Mouse (Mus musculus) neural tube, embryonic 14.5 days (tissue): ENCODE measurements around the gene Nfib. TPM values are rescaled to one million over a fixed set of nuclear protein-coding genes. Genes with fewer than 3 reads are reported as not detected.

ENCODE experiments used
- ATAC-seq: fragments of 200-750 bp; cut with Nextera tagmentation; 2 replicates; pipeline ENCODE4 v1.8.0; 2017; ENCODE audit warnings: low read depth, mild to moderate bottlenecking, moderate TSS enrichment, moderate library complexity
- H3K27ac ChIP-seq: fragments of 300-500 bp; sonication (generic); 2 replicates; pipeline ENCODE4 v1.5.1; 2014; ENCODE audit warnings: low read depth, mild to moderate bottlenecking, control low read depth, low read length, moderate library complexity, mixed read lengths
- H3K27me3 ChIP-seq: fragments of 300-500 bp; sonication (generic); 2 replicates; pipeline ENCODE4 v1.6.1; 2014; ENCODE audit warnings: low read length; ENCODE audit not compliant: control insufficient read depth, insufficient read depth
- H3K36me3 ChIP-seq: fragments of 300-500 bp; sonication (generic); 2 replicates; pipeline ENCODE4 v1.6.1; 2014; ENCODE audit warnings: low read length, mixed read lengths; ENCODE audit not compliant: control insufficient read depth, insufficient read depth
- H3K4me1 ChIP-seq: fragments of 300-500 bp; sonication (generic); 2 replicates; pipeline ENCODE4 v1.6.1; 2014; ENCODE audit warnings: low read length; ENCODE audit not compliant: control insufficient read depth, insufficient read depth
- H3K4me2 ChIP-seq: fragments of 300-500 bp; sonication (generic); 2 replicates; pipeline ENCODE4 v1.6.1; 2014; ENCODE audit warnings: mild to moderate bottlenecking, low read depth, low read length, control low read depth
- H3K4me3 ChIP-seq: fragments of 300-500 bp; sonication (generic); 2 replicates; pipeline ENCODE4 v1.5.1; 2014; ENCODE audit warnings: low read depth, low read length, control low read depth, mixed read lengths
- H3K9ac ChIP-seq: fragments of 300-500 bp; sonication (generic); replicated peaks from 2 replicates; pipeline ENCODE4 v1.6.1; 2014; ENCODE audit warnings: low read depth, mild to moderate bottlenecking, control low read depth, low read length, mixed read lengths
- H3K9me3 ChIP-seq: fragments of 300-500 bp; sonication (generic); 2 replicates; pipeline ENCODE4 v1.6.1; 2016; ENCODE audit warnings: low read length; ENCODE audit not compliant: control insufficient read depth
- WGBS: fragments of 180-500 bp; shearing (Covaris S2); extraction: QIAGEN DNeasy Blood & Tissue Kit; methylation state at CpG from one replicate; pipeline ENCODE4 v1.1.7; 2014; 5-methylcytosine and 5-hydroxymethylcytosine counted together
- polyA plus RNA-seq: library from polyadenylated mRNA; unstranded; fragments of >200 nt; fragmentation: Nextera tagmentation; extraction: Ambion mirVana; gene quantifications from 2 replicates; pipeline ENCODE4 v1.2.1, GENCODE M21; 2014

The Nfib gene
- polyA plus RNA-seq, 1 experiment from 2014 or later, result 111 TPM

- no peak overlapping the region for H3K27ac ChIP-seq
- H3K4me2 ChIP-seq, result no peak overlapping the region
- no peak for ATAC-seq
- H3K9me3 ChIP-seq, result no peaks in the 10 kb centered on the region
- no peak overlapping the region for H3K9ac ChIP-seq
- 45% methylated on average over 4 of the region's 4 CpGs for WGBS
- H3K4me3 ChIP-seq, result no peak overlapping the region
- H3K36me3 ChIP-seq, result no peaks in the 10 kb centered on the region
- no peaks in the 10 kb centered on the region for H3K4me1 ChIP-seq
- H3K27me3 ChIP-seq, result no peaks in the 10 kb centered on the region
These were observed 414.2 kb downstream of the Nfib start for GRCm38 (mm10) chr4:82291174-82291847.

GRCm38 (mm10) chr4:82290623-82291022 is 414.9 kb downstream of the Nfib start:
- ATAC-seq, result no peak
- H3K4me2 ChIP-seq, result no peak overlapping the region
- H3K27me3 ChIP-seq, result no peaks in the 10 kb centered on the region
- H3K9me3 ChIP-seq, result no peaks in the 10 kb centered on the region
- no peak overlapping the region for H3K4me3 ChIP-seq
- no peak overlapping the region for H3K27ac ChIP-seq
- H3K4me1 ChIP-seq, result no peaks in the 10 kb centered on the region
- H3K9ac ChIP-seq, result no peak overlapping the region
- WGBS, result 51% methylated on average over 9 of the region's 9 CpGs
- no peaks in the 10 kb centered on the region for H3K36me3 ChIP-seq

- H3K36me3 ChIP-seq, result no peaks in the 10 kb centered on the region
- H3K27me3 ChIP-seq, result no peaks in the 10 kb centered on the region
- H3K4me1 ChIP-seq, result no peaks in the 10 kb centered on the region
- H3K4me3 ChIP-seq, result no peak overlapping the region
- no peak overlapping the region for H3K9ac ChIP-seq
- 77% methylated on average over 7 of the region's 7 CpGs for WGBS
- no peak for ATAC-seq
- no peak overlapping the region for H3K4me2 ChIP-seq
- H3K27ac ChIP-seq, result no peak overlapping the region
- no peaks in the 10 kb centered on the region for H3K9me3 ChIP-seq
These were observed 416.0 kb downstream of the Nfib start for GRCm38 (mm10) chr4:82289596-82289995.

- WGBS, result 90% methylated on average over 2 of the region's 2 CpGs
- no peak for ATAC-seq
- Histone ChIP-seq H3K9me3 (no peaks in the 10 kb centered on the region), H3K4me3 (no peak overlapping the region), H3K4me1 (no peaks in the 10 kb centered on the region), H3K4me2 (no peak overlapping the region), H3K27ac (no peak overlapping the region), H3K36me3 (no peaks in the 10 kb centered on the region), H3K27me3 (no peaks in the 10 kb centered on the region), H3K9ac (no peak overlapping the region)
These were observed 417.4 kb downstream of the Nfib start for GRCm38 (mm10) chr4:82288138-82288537.

- Histone ChIP-seq H3K27me3 (no peaks in the 10 kb centered on the region), H3K36me3 (no peaks in the 10 kb centered on the region), H3K4me1 (no peaks in the 10 kb centered on the region), H3K27ac (no peak overlapping the region), H3K4me2 (no peak overlapping the region), H3K9me3 (no peaks in the 10 kb centered on the region), H3K4me3 (no peak overlapping the region), H3K9ac (no peak overlapping the region)
- no peak for ATAC-seq
- WGBS, result 81% methylated on average over 2 of the region's 2 CpGs
These were observed 418.1 kb downstream of the Nfib start for GRCm38 (mm10) chr4:82287454-82287853.

- Histone ChIP-seq H3K4me3 (no peak overlapping the region), H3K9ac (no peak overlapping the region), H3K4me1 (no peaks in the 10 kb centered on the region), H3K27me3 (no peaks in the 10 kb centered on the region), H3K9me3 (no peaks in the 10 kb centered on the region), H3K27ac (no peak overlapping the region), H3K36me3 (no peaks in the 10 kb centered on the region), H3K4me2 (no peak overlapping the region)
- 90% methylated on average over 2 of the region's 2 CpGs for WGBS
- no peak for ATAC-seq
These were observed 418.6 kb downstream of the Nfib start for GRCm38 (mm10) chr4:82286931-82287330.

GRCm38 (mm10) chr4:82283536-82283935 is 422.0 kb downstream of the Nfib start:
- no peak for ATAC-seq
- 92% methylated on average over 6 of the region's 6 CpGs for WGBS
- H3K27ac ChIP-seq, result no peak overlapping the region
- no peaks in the 10 kb centered on the region for H3K36me3 ChIP-seq
- no peak overlapping the region for H3K9ac ChIP-seq
- H3K9me3 ChIP-seq, result no peaks in the 10 kb centered on the region
- H3K4me2 ChIP-seq, result no peak overlapping the region
- H3K4me3 ChIP-seq, result no peak overlapping the region
- H3K27me3 ChIP-seq, result no peaks in the 10 kb centered on the region
- H3K4me1 ChIP-seq, result no peaks in the 10 kb centered on the region

GRCm38 (mm10) chr4:82275996-82276395 is 429.6 kb downstream of the Nfib start:
- H3K27me3 ChIP-seq, result no peaks in the 10 kb centered on the region
- no peak overlapping the region for H3K27ac ChIP-seq
- no peaks in the 10 kb centered on the region for H3K9me3 ChIP-seq
- H3K4me1 ChIP-seq, result 0 out of 2 replicates have a peak, but pooled peaks cover 3% of the 10 kb centered on the region
- ATAC-seq, result no peak
- no peaks in the 10 kb centered on the region for H3K36me3 ChIP-seq
- no peak overlapping the region for H3K9ac ChIP-seq
- no peak overlapping the region for H3K4me2 ChIP-seq
- H3K4me3 ChIP-seq, result no peak overlapping the region
- WGBS, result 74% methylated on average over 2 of the region's 2 CpGs

- H3K27ac ChIP-seq, result no peak overlapping the region
- no peaks in the 10 kb centered on the region for H3K27me3 ChIP-seq
- no peak overlapping the region for H3K4me3 ChIP-seq
- ATAC-seq, result no peak
- H3K36me3 ChIP-seq, result no peaks in the 10 kb centered on the region
- H3K9ac ChIP-seq, result no peak overlapping the region
- 84% methylated on average over 4 of the region's 4 CpGs for WGBS
- H3K4me1 ChIP-seq, result 0 out of 2 replicates have a peak, but pooled peaks cover 3% of the 10 kb centered on the region
- no peaks in the 10 kb centered on the region for H3K9me3 ChIP-seq
- H3K4me2 ChIP-seq, result no peak overlapping the region
These were observed 432.3 kb downstream of the Nfib start for GRCm38 (mm10) chr4:82273049-82273754.
